Mouse (Mus musculus) MEL-GATA-1-ER (cell line): Measurements from ENCODE around the gene Zfr2.
A peak's percentile ranks its signal among the peaks of the same experiment; 100 is the strongest.

ENCODE experiments used
- DNase-seq: peaks from one replicate; pipeline ENCODE4 v3.0.0-alpha.2; 2012; ENCODE audit warnings: low read depth; ENCODE audit errors: extremely low read depth

Gene Zfr2

DNA sequence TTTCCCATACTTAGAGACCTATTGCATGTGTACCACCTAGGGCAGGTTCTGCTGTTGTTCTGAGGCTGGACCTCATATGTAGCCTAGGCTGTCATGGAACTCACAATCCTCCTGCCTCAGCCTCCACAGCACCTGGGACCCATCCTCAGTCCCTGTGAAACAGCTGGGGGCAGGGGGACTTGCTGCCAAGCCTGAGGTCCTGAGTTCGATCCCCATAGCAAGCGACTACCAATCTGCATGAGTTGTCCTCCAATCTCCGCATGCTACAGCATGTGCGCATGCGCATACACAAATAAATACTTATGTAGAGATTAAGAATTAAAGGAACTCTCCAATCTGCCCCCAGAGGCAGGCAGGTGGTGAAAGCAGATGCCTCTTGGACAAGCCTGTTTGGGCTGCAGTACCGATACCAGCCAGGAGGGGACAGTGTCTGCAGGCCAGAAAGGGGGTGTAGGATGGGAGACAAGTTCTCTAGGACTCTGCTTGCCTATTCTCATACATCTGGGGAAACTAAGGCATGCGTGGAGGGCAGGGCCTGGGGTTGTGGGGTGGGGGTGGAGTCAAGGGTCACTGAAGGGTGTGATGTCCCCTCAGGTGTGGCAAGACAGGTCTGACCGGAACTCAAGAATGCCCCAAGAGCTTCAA lies 54.7 kb downstream of the Zfr2 start:
- DNase-seq: no peak

GRCm38 (mm10) chr10:81288601-81289000 lies 55.6 kb downstream of the Zfr2 start:
- no peak for DNase-seq

DNA sequence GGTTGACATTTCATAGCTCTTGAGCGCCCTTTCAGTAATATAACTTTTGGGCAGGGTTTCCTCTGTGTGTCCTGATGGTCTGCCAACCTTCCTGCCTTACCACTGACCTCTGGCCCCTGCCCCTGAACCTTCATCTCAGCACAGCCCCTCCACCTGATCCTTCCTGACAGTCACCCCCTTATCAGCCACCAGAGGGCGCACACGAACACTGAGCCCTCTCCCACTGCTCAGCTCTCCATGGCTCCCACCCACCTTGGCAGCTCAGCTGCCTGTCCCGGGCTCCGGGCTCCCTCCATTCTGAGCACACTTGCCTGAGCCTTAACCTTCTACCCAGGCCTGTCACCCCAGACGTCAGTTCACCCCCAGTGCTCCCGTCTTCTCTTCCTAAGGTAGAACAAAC lies 56.3 kb downstream of the Zfr2 start:
- DNase-seq: no peak

GRCm38 (mm10) chr10:81289811-81290210 lies 56.9 kb downstream of the Zfr2 start:
- no peak for DNase-seq

GRCm38 (mm10) chr10:81290698-81291460 lies 57.9 kb downstream of the Zfr2 start:
- no peak for DNase-seq

GRCm38 (mm10) chr10:81291511-81292104 lies 58.7 kb downstream of the Zfr2 start, which contains the start of gene Tjp3:
Tjp3 (minus strand) TSS chr10:81291581.
- no peak for DNase-seq

- DNase-seq: peak; percentile 97
These were observed 59.8 kb downstream of the Zfr2 start, which contains the start of gene Pip5k1c for GRCm38 (mm10) chr10:81292554-81293333. Pip5k1c (plus strand) TSS chr10:81292963.

DNA sequence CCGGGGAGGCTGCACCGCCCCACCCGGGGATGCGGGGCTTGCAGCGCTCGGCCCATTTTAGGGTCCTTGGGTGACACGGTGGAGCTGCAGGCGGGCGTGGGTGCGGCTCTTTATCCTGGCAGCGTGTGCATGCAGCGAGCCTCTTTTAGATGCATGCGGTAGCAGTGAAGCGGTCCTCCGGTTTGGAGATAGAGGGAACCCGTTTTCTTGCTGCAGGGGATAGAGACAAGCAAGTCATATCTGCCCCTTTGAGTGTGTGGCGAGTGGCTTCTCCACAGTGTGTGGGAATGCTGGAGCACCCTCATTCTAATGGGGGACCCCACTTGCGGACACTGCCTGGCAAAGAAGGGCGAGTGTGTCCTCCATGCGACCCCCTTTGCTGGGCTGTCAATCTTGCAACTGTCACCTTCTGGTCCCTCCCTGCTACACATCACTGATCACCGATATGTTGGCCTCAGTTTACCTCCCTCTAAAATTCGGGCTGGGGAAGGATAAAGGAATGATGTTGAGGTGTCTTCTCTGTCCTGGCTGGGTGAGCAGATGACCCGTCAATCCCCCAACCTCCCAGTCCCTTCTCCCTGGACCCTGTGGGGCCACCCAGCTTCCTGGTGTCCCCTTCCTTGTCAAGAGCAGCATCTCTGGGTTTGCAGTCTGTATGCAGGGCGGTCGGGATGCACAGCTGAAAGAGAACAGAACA lies 60.5 kb downstream of the Zfr2 start:
- DNase-seq: no peak

DNA sequence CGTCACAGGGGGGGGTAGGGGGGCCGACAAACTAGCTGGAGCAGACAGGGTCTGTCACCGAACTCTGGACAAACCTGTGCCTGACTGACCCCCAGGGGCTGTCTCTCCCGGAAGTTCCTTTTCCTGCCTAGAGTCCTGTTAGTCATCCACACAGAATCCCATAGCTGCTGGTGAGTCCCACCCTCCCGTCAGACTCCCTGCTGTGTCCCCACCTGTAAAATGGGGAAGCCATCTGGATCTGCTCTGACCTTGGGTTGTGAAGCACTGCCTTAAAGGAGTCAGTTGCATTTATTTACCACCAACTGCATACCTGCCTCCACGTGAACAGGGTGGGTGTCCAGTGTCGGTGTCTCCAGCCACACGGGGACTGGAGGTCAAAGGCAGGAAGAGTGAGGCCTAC lies 61.5 kb downstream of the Zfr2 start:
- DNase-seq: no peak

DNA sequence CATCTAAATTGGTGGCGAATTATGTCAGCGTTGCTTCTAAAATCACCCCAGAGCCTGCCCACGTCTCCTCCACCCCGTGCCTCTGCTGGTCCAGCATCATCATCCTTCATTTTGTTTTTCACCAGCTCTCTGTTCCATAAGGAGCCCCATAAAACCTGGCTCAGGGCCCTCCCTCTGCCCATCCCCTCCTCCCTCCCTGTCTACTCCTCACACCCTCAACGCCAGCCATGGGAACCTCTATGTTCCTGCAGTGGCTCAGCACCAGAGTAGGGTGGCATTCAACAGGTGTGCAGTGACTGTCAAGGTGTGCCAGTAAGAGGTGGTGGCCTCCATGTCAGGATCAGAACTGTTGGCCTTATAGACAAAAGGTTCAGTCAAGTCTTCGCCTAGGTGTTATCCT lies 62.2 kb downstream of the Zfr2 start:
- no peak for DNase-seq

- no peak for DNase-seq
These were observed 64.3 kb downstream of the Zfr2 start for GRCm38 (mm10) chr10:81297246-81297645.

- no peak for DNase-seq
These were observed 64.9 kb downstream of the Zfr2 start for GRCm38 (mm10) chr10:81297845-81298244.

- DNase-seq: no peak
These were observed 65.6 kb downstream of the Zfr2 start for GRCm38 (mm10) chr10:81298369-81299100.

GRCm38 (mm10) chr10:81299585-81300351 lies 66.8 kb downstream of the Zfr2 start:
- DNase-seq: no peak

DNA sequence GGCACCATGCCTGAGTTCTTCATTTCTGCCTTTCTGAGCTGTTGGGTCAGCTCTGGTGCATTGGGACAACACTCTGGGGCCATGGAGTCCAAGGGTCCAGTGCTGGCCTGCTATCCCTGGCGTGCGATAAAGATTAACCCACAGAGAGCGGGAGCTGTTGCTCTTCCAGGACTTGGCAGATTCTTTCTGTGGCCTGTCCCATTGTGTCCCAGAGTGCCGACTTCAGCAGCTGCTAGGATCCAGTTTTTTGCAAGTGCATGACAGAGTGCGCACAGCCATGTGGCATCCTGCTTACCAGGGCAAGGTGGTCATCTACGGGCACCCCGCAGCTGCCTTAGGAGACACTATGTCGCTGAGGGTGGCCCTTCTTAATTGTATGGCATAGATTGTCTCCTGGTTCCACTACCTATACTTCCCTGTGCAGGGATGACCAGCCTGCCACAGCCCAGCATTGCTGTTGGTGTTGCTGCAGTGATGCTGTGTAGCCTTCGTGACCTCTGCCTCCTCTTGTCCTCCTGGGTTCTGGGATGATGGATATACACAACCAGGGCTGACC lies 67.5 kb downstream of the Zfr2 start:
- no peak for DNase-seq

GRCm38 (mm10) chr10:81301321-81301720 lies 68.4 kb downstream of the Zfr2 start:
- DNase-seq: no peak
